Mouse (Mus musculus) megakaryocyte, embryonic 14.5 days (primary cell): ENCODE results near the gene Arhgap24.

ENCODE experiments used
- FLI1 ChIP-seq: IDR thresholded peaks from 2 replicates; pipeline ENCODE4 v1.6.1; 2012; ENCODE audit warnings: low read length, inconsistent platforms, mixed read lengths
- GATA1 ChIP-seq: IDR thresholded peaks from 3 replicates; pipeline ENCODE4 v1.6.1; 2012; ENCODE audit warnings: mixed read lengths, low read length, inconsistent platforms, borderline replicate concordance

DNA sequence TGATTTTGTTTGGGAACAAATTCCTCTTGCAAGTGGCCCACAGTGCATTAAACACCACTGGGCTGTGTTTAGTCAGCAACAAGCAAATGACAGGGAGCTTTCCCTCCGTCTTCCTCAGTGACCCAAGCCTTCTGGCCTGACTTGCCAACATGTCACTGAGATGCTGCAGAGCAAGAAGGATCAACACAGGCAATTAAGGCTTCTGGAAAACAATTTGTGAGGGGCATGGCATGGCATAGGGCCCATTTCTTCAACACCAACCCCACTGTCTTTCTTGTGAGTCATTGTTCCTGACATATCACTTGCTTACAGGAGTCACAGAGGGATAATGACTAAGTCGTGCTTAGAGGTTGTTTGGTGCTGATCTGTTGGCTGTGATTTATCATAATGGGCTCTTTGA is 196.0 kb downstream of the Arhgap24 start:
- no peak for TF ChIP-seq GATA1
- TF ChIP-seq FLI1, result no peak
